Mouse (Mus musculus): ENCODE results near the gene Micall1.

Gene Micall1

GRCm38 (mm10) chr15:79108421-79109320 is at the start of gene Micall1:
TSS of gene Micall1 (plus strand) at chr15:79108898.
- DNase-seq (ENCODE audit: low spot score): peak; percentile 70

GRCm38 (mm10) chr15:79060887-79061565 is 47.7 kb upstream of the Micall1 start:
- peak; percentile 24 for DNase-seq (ENCODE audit: low spot score)

- DNase-seq (ENCODE audit: low spot score): peak; percentile 100
Observed at GRCm38 (mm10) chr15:79062376-79063159, 46.1 kb upstream of the Micall1 start, which contains the start of gene Ankrd54. TSS of gene Ankrd54 (minus strand) at chr15:79062893.

GRCm38 (mm10) chr15:79063160-79063740 is 45.4 kb upstream of the Micall1 start:
- DNase-seq (ENCODE audit: low spot score): no peak

- no peak for DNase-seq (ENCODE audit: low spot score)
Observed at GRCm38 (mm10) chr15:79065086-79065770, 43.5 kb upstream of the Micall1 start.

GRCm38 (mm10) chr15:79066276-79066675 is 42.4 kb upstream of the Micall1 start:
- DNase-seq (ENCODE audit: low spot score): no peak

- no peak for DNase-seq (ENCODE audit: low spot score)
Observed at GRCm38 (mm10) chr15:79067631-79068030, 41.1 kb upstream of the Micall1 start.

GRCm38 (mm10) chr15:79068416-79068815 is 40.3 kb upstream of the Micall1 start:
- DNase-seq (ENCODE audit: low spot score): no peak

GRCm38 (mm10) chr15:79071117-79072039 is 37.3 kb upstream of the Micall1 start:
- peak; percentile 59 for DNase-seq (ENCODE audit: low spot score)

GRCm38 (mm10) chr15:79073752-79074151 is 34.9 kb upstream of the Micall1 start:
- DNase-seq (ENCODE audit: low spot score): no peak

GRCm38 (mm10) chr15:79074446-79074845 is 34.3 kb upstream of the Micall1 start:
- DNase-seq (ENCODE audit: low spot score): no peak

- peak; percentile 91 for DNase-seq (ENCODE audit: low spot score)
Observed at GRCm38 (mm10) chr15:79074913-79075532, 33.7 kb upstream of the Micall1 start, which contains the start of gene Eif3l. TSS of gene Eif3l (plus strand) at chr15:79075179.

- DNase-seq (ENCODE audit: low spot score): no peak
Observed at GRCm38 (mm10) chr15:79075658-79076365, 32.9 kb upstream of the Micall1 start.

- DNase-seq (ENCODE audit: low spot score): no peak
Observed at GRCm38 (mm10) chr15:79079567-79079966, 29.1 kb upstream of the Micall1 start.

GRCm38 (mm10) chr15:79092284-79092683 is 16.4 kb upstream of the Micall1 start:
- DNase-seq (ENCODE audit: low spot score): no peak

GRCm38 (mm10) chr15:79093083-79093839 is 15.4 kb upstream of the Micall1 start:
- peak; percentile 32 for DNase-seq (ENCODE audit: low spot score)

GRCm38 (mm10) chr15:79095483-79095882 is 13.2 kb upstream of the Micall1 start:
- no peak for DNase-seq (ENCODE audit: low spot score)

- DNase-seq (ENCODE audit: low spot score): peak; percentile 26
Observed at GRCm38 (mm10) chr15:79096556-79096955, 12.1 kb upstream of the Micall1 start.
